Mouse (Mus musculus): ENCODE measurements around the gene Atl2.

DNA sequence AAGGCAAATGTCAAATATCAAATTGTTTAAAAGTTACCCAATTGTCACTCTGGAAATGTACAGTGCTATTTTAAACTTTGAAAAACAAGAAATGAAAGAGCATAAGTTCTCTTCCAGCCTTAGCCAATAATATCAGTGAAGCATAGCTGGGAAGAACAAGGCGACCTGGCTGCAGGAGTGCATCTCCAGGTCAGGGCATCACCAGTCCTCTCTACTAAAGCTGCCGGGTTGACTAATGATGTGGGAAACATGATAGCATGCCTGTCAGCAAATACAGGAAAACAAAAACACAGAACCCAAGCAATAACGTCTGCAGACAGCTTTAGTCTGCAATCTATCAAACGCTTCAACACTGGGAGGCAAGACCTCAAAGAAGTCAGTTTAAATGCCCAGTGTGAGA, 12.7 kb downstream of the Atl2 start:
- TF ChIP-seq MAX (IDR thresholded peaks at IDR 0.05) (no peak), MYOD1 (IDR thresholded peaks at IDR 0.05; ENCODE audit: control insufficient read depth, insufficient read length, low read depth) (no peak)
